Mouse (Mus musculus) gastrocnemius, adult 18-20 months (tissue): ENCODE data around the gene St6galnac5. TPM values are rescaled to one million over a fixed set of nuclear protein-coding genes. Genes with fewer than 3 reads are reported as not detected.

Source experiments
- DNase-seq: peaks from one replicate; pipeline ENCODE4 v3.0.0; 2021; ENCODE audit warnings: low spot score
- total RNA-seq, 2 experiments: library from RNA; stranded (reverse); gene quantifications; 2 replicates each; pipeline ENCODE4 v1.2.3; 2021

St6galnac5 gene
- total RNA-seq, 2 experiments from 2014 or later = 0.14 to 0.18 TPM

- DNase-seq = no peak
Measured at GRCm38 (mm10) chr3:152867654-152868525, 114.2 kb downstream of the St6galnac5 start.

GRCm38 (mm10) chr3:152866035-152866965, 115.7 kb downstream of the St6galnac5 start:
- DNase-seq = no peak

- DNase-seq = no peak
Measured at GRCm38 (mm10) chr3:152861978-152862377, 120.1 kb downstream of the St6galnac5 start.

- DNase-seq = no peak
Measured at GRCm38 (mm10) chr3:152861450-152861849, 120.6 kb downstream of the St6galnac5 start.

GRCm38 (mm10) chr3:152856095-152856494, 126.0 kb downstream of the St6galnac5 start:
- DNase-seq = no peak

- no peak for DNase-seq
Measured at GRCm38 (mm10) chr3:152855006-152855614, 126.9 kb downstream of the St6galnac5 start.

GRCm38 (mm10) chr3:152843925-152844324, 138.1 kb downstream of the St6galnac5 start:
- no peak for DNase-seq

GRCm38 (mm10) chr3:152842648-152843047, 139.4 kb downstream of the St6galnac5 start:
- no peak for DNase-seq

- no peak for DNase-seq
Measured at GRCm38 (mm10) chr3:152841264-152841663, 140.8 kb downstream of the St6galnac5 start.

- no peak for DNase-seq
Measured at GRCm38 (mm10) chr3:152837938-152838337, 144.1 kb downstream of the St6galnac5 start.

GRCm38 (mm10) chr3:152837407-152837806, 144.6 kb downstream of the St6galnac5 start:
- DNase-seq = no peak

GRCm38 (mm10) chr3:152832436-152832835, 149.6 kb downstream of the St6galnac5 start:
- DNase-seq = no peak

GRCm38 (mm10) chr3:152831974-152832373, 150.1 kb downstream of the St6galnac5 start:
- DNase-seq = no peak

- DNase-seq = no peak
Measured at GRCm38 (mm10) chr3:152831377-152831776, 150.7 kb downstream of the St6galnac5 start.

- DNase-seq = peak; percentile 10
Measured at GRCm38 (mm10) chr3:152821202-152821601, 160.8 kb downstream of the St6galnac5 start.

GRCm38 (mm10) chr3:152820406-152820805, 161.6 kb downstream of the St6galnac5 start:
- DNase-seq = no peak

GRCm38 (mm10) chr3:152815110-152815509, 166.9 kb downstream of the St6galnac5 start:
- no peak for DNase-seq

- no peak for DNase-seq
Measured at GRCm38 (mm10) chr3:152813905-152814304, 168.1 kb downstream of the St6galnac5 start.

- DNase-seq = peak; percentile 22
Measured at GRCm38 (mm10) chr3:152799738-152800431, 182.2 kb downstream of the St6galnac5 start.

GRCm38 (mm10) chr3:152797354-152797753, 184.7 kb downstream of the St6galnac5 start:
- no peak for DNase-seq

GRCm38 (mm10) chr3:152796216-152796615, 185.8 kb downstream of the St6galnac5 start:
- no peak for DNase-seq
